In genomic region chr2:14139590-14139989, GRCm38 (mm10) we compare ENCODE assay signal across 30 mouse cellular contexts. TPM values are rescaled to one million over a fixed set of nuclear protein-coding genes. Genes with fewer than 3 reads are reported as not detected.
DNase-seq lines count a peak whose midpoint lies in the region; ATAC-seq and TF ChIP-seq lines count a peak whose summit lies in the region.
"Had no signal": no experiment of that assay in that cellular context is flagged by ENCODE, and none has a peak within 500 bp of the region (broad histone marks: within the 10 kb centered on the region; RNA-seq: fewer than 3 reads in every experiment).

No protein-coding gene starts in this region.

- peaks cover 10% of the 10 kb centered on the region for H3K4me1 ChIP-seq in forebrain, embryonic 10.5 days
- no peaks in the 10 kb centered on the region for H3K4me1 ChIP-seq in forebrain, postnatal 0 days (ENCODE audit: insufficient read depth)
- peaks cover 10% of the 10 kb centered on the region for H3K4me1 ChIP-seq in heart, embryonic 12.5 days (replicated peaks)
- no peaks in the 10 kb centered on the region for H3K4me1 ChIP-seq in intestine, embryonic 15.5 days (replicated peaks)
- H3K4me1 ChIP-seq: embryonic facial prominence, embryonic 13.5 days; hindbrain, embryonic 15.5 days; limb, embryonic 10.5 days; limb, embryonic 15.5 days; liver, embryonic 15.5 days; midbrain, embryonic 15.5 days had no signal

- DNase-seq in forebrain, embryonic 10.5 days (ENCODE audit: extremely low spot score, low spot score) = no peak
- no peak for DNase-seq in forebrain, postnatal 0 days
- DNase-seq in heart, postnatal 10 days = no peak
- peak; percentile 42 for DNase-seq in kidney, adult 9 months
- DNase-seq in kidney, adult 18-20 months = no peak
- DNase-seq in adrenal gland, postnatal 36 days = no peak
- DNase-seq: adrenal gland, postnatal 10 days; cerebellum, adult 11-12 months; cerebellum, postnatal 10 days; gastrocnemius, postnatal 10 days; heart, postnatal 4 days; layer of hippocampus, adult 9-11 months; lung, embryonic 14.5 days; lung, postnatal 14 days; right cerebral cortex, postnatal 25 days; thymus, postnatal 14 days had no signal

- peaks cover 81% of the 10 kb centered on the region for H3K36me3 ChIP-seq in forebrain, embryonic 10.5 days (replicated peaks)
- H3K36me3 ChIP-seq in forebrain, postnatal 0 days (ENCODE audit: insufficient read depth) = peaks cover 35% of the 10 kb centered on the region
- peaks cover 39% of the 10 kb centered on the region for H3K36me3 ChIP-seq in heart, embryonic 12.5 days
- H3K36me3 ChIP-seq in intestine, embryonic 15.5 days = peaks cover 2% of the 10 kb centered on the region; the same call in 1 of the 2 replicates

- no peak overlapping the region for H3K4me3 ChIP-seq in forebrain, embryonic 10.5 days
- H3K4me3 ChIP-seq in forebrain, postnatal 0 days (ENCODE audit: low read depth, low read length) = no peak overlapping the region
- H3K4me3 ChIP-seq in heart, embryonic 12.5 days = no peak overlapping the region
- H3K4me3 ChIP-seq in intestine, embryonic 15.5 days (replicated peaks) = no peak overlapping the region
- H3K4me3 ChIP-seq: embryonic facial prominence, embryonic 13.5 days; hindbrain, embryonic 15.5 days; limb, embryonic 10.5 days; limb, embryonic 15.5 days; liver, embryonic 15.5 days; midbrain, embryonic 15.5 days had no signal

- no peak for ATAC-seq in forebrain, postnatal 0 days
- peak; percentile 11; the same call in 1 of the 2 replicates for ATAC-seq in heart, embryonic 12.5 days (ENCODE audit: insufficient number of reproducible peaks, low FRiP score)
- 0 out of 2 replicates have a peak, but pooled peaks have one; percentile 23 for ATAC-seq in intestine, embryonic 15.5 days
- ATAC-seq: inflammation-experienced regulatory T-cells, adult 6 months; midbrain, embryonic 15.5 days; Patski had no signal

- intact Hi-C loops in heart, postnatal 10 days (cut with DNase I) = no loop called here

- no peak overlapping the region for H3K9ac ChIP-seq in forebrain, postnatal 0 days
- no peak overlapping the region for H3K9ac ChIP-seq in heart, embryonic 12.5 days
- no peak overlapping the region for H3K9ac ChIP-seq in intestine, embryonic 15.5 days
- H3K9ac ChIP-seq: embryonic facial prominence, embryonic 13.5 days; hindbrain, embryonic 15.5 days; limb, embryonic 15.5 days; liver, embryonic 15.5 days; lung, embryonic 14.5 days; midbrain, embryonic 15.5 days had no signal

- H3K9me3 ChIP-seq in forebrain, embryonic 10.5 days = no peaks in the 10 kb centered on the region
- no peaks in the 10 kb centered on the region for H3K9me3 ChIP-seq in forebrain, postnatal 0 days (ENCODE audit: low read length)
- H3K9me3 ChIP-seq in heart, embryonic 12.5 days (replicated peaks) = no peaks in the 10 kb centered on the region
- H3K9me3 ChIP-seq in intestine, embryonic 15.5 days = no peaks in the 10 kb centered on the region
- H3K9me3 ChIP-seq: embryonic facial prominence, embryonic 13.5 days; hindbrain, embryonic 15.5 days; limb, embryonic 10.5 days; limb, embryonic 15.5 days; liver, embryonic 15.5 days; midbrain, embryonic 15.5 days had no signal

- TF ChIP-seq CTCF in forebrain, postnatal 0 days (IDR thresholded peaks at IDR 0.05; ENCODE audit: low read depth) = no peak

- WGBS in forebrain, embryonic 10.5 days = 87% methylated on average over 6 of the region's 6 CpGs
- WGBS in forebrain, postnatal 0 days = 84% methylated on average over 6 of the region's 6 CpGs
- WGBS in heart, embryonic 12.5 days = 64% methylated on average over 6 of the region's 6 CpGs
- 87% methylated on average over 6 of the region's 6 CpGs for WGBS in intestine, embryonic 15.5 days

- H3K27me3 ChIP-seq in forebrain, embryonic 10.5 days (ENCODE audit: poor library complexity, severe bottlenecking) = no peaks in the 10 kb centered on the region
- no peaks in the 10 kb centered on the region for H3K27me3 ChIP-seq in forebrain, postnatal 0 days (ENCODE audit: insufficient read depth, low read length)
- H3K27me3 ChIP-seq in heart, embryonic 12.5 days (replicated peaks) = no peaks in the 10 kb centered on the region
- no peaks in the 10 kb centered on the region for H3K27me3 ChIP-seq in intestine, embryonic 15.5 days (replicated peaks)
- H3K27me3 ChIP-seq: embryonic facial prominence, embryonic 13.5 days; hindbrain, embryonic 15.5 days; limb, embryonic 15.5 days; liver, embryonic 15.5 days; midbrain, embryonic 15.5 days; Patski had no signal

- H3K4me2 ChIP-seq in forebrain, postnatal 0 days (ENCODE audit: low read depth) = no peak overlapping the region
- H3K4me2 ChIP-seq in heart, embryonic 12.5 days = no peak overlapping the region
- H3K4me2 ChIP-seq in intestine, embryonic 15.5 days (replicated peaks) = no peak overlapping the region
- H3K4me2 ChIP-seq: embryonic facial prominence, embryonic 13.5 days; hindbrain, embryonic 15.5 days; limb, embryonic 15.5 days; liver, embryonic 15.5 days; lung, embryonic 14.5 days; midbrain, embryonic 15.5 days had no signal

- H3K27ac ChIP-seq in forebrain, embryonic 10.5 days = peak overlapping the region; percentile 40; the same call in 1 of the 2 replicates
- H3K27ac ChIP-seq in forebrain, postnatal 0 days (ENCODE audit: low read depth, low read length) = no peak overlapping the region
- H3K27ac ChIP-seq in heart, embryonic 12.5 days (ENCODE audit: poor library complexity, severe bottlenecking) = no peak overlapping the region
- H3K27ac ChIP-seq in intestine, embryonic 15.5 days = no peak overlapping the region
- H3K27ac ChIP-seq: embryonic facial prominence, embryonic 13.5 days; hindbrain, embryonic 15.5 days; limb, embryonic 10.5 days; limb, embryonic 15.5 days; liver, embryonic 15.5 days; midbrain, embryonic 15.5 days had no signal

RNA-seq across cellular contexts. Expression of gene Tmem236, which starts 34.7 kb away (rescaled TPM):
- polyA plus RNA-seq in forebrain, embryonic 10.5 days (2016; fragmentation: Nextera tagmentation; extraction: Ambion mirVana) = 0.04 TPM in 1 of 2 replicates, not detected in the other
- 0.23 and 0.24 TPM in 2 replicates for total RNA-seq in forebrain, postnatal 0 days (2014; rRNA removed)
- 0.12 and 0.13 TPM in 2 replicates for polyA plus RNA-seq in forebrain, postnatal 0 days (2015; fragmentation: Nextera tagmentation; extraction: Ambion mirVana)
- 0.05 and 0.09 TPM in 2 replicates for polyA plus RNA-seq in heart, embryonic 12.5 days (2016; fragmentation: Nextera tagmentation; extraction: Ambion mirVana)
- total RNA-seq in heart, postnatal 10 days (2021) = not detected
- polyA plus RNA-seq in intestine, embryonic 15.5 days (2015; fragmentation: Nextera tagmentation; extraction: Ambion mirVana) = 15.4 and 18.5 TPM in 2 replicates
- total RNA-seq in adrenal gland, postnatal 36 days (2021) = under 1 TPM; 0.07 to 0.13 TPM
- total RNA-seq: common myeloid progenitor, adult 5-6 weeks; neutrophil, adult 5-6 weeks had no signal
- polyA plus RNA-seq: gonadal fat pad, adult 2 months; inflammation-experienced regulatory T-cells, adult 6 months; limb, embryonic 10.5 days; lung, embryonic 14.5 days; neural tube, embryonic 11.5 days had no signal

Comparison
In these comparisons a context has a peak if more than half of its experiments do, and no peak if none do; other contexts are left out.
1. RNA of gene Tmem236, which starts 34.7 kb away (polyA plus RNA-seq): 15.4 to 18.5 TPM in intestine, embryonic 15.5 days; 0.12 to 0.13 TPM in forebrain, postnatal 0 days, 0.05 to 0.09 TPM in heart, embryonic 12.5 days and 0.04 TPM in forebrain, embryonic 10.5 days; every median in the first group is over 10 times any median in the second.